Mouse (Mus musculus): Measurements from ENCODE around the gene Gm47791. TPM values are rescaled to one million over a fixed set of nuclear protein-coding genes. Genes with fewer than 3 reads are reported as not detected.

The Gm47791 gene
- polyA plus RNA-seq, 1 experiment from 2014 or later: not detected

DNA sequence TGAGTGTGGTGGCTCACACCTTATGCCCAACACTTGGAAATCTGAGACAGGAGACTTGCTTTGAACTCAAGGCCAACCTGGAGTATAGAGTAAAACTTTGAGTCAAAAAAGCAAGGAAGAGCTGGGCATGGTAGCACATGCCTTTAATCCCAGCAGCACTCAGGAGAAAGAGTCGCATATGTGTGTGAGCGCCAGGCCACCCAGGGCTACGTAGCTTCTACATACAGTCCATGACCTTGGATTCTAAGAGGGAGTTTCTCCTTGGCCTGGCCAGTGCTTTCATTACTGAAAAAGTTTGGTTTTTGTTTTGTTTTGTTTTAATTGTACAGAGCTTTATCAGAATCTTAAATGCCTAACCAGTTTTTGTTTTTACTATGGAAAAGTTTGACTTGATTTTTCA lies 27.1 kb downstream of the Gm47791 start:
- H3K27me3 ChIP-seq: no peaks in the 10 kb centered on the region
- H3K9ac ChIP-seq: no peak overlapping the region
- H3K9me3 ChIP-seq (replicated peaks): no peaks in the 10 kb centered on the region
- no peak overlapping the region for H3K4me3 ChIP-seq
- no peaks in the 10 kb centered on the region for H3K4me1 ChIP-seq
- H3K4me2 ChIP-seq (replicated peaks): no peak overlapping the region
- ATAC-seq (ENCODE audit: low FRiP score): no peak
- H3K36me3 ChIP-seq: peaks cover 20% of the 10 kb centered on the region
- WGBS: 93% methylated on average over 3 of the region's 3 CpGs
- H3K27ac ChIP-seq: no peak overlapping the region

- Histone ChIP-seq H3K9me3 (replicated peaks) (no peaks in the 10 kb centered on the region), H3K4me2 (replicated peaks) (no peak overlapping the region), H3K4me1 (no peaks in the 10 kb centered on the region), H3K4me3 (no peak overlapping the region), H3K36me3 (peaks cover 21% of the 10 kb centered on the region), H3K27ac (no peak overlapping the region), H3K9ac (no peak overlapping the region), H3K27me3 (no peaks in the 10 kb centered on the region)
- ATAC-seq (ENCODE audit: low FRiP score): no peak
- 90% methylated on average over 7 of the region's 7 CpGs for WGBS
These were observed 29.5 kb downstream of the Gm47791 start for GRCm38 (mm10) chr1:82741539-82741938.

DNA sequence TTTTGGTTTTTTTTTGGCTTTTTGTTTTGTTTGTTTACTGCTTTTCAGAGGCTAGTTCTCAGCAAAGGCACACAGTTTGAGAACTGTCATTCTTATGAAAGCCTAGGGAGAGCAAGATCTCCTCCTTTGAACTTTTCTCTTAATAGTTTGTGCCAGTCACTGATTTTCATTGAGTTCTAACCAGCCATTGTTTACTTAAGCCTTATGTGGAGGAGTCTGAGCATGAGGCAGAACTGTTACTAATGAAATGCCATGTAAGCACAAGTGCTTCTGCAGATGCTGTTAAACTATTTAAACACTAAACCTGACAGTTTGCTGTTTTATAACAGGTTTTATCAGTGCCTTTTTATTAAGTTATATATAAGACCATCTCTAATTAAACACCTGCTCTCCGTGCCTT lies 33.0 kb downstream of the Gm47791 start:
- ATAC-seq (ENCODE audit: low FRiP score): no peak
- H3K4me1 ChIP-seq: no peaks in the 10 kb centered on the region
- H3K36me3 ChIP-seq: peaks cover 42% of the 10 kb centered on the region
- H3K4me3 ChIP-seq: no peak overlapping the region
- H3K9me3 ChIP-seq (replicated peaks): no peaks in the 10 kb centered on the region
- H3K27ac ChIP-seq: no peak overlapping the region
- H3K9ac ChIP-seq: no peak overlapping the region
- H3K4me2 ChIP-seq (replicated peaks): no peak overlapping the region
- H3K27me3 ChIP-seq: no peaks in the 10 kb centered on the region
- 86% methylated on average over 1 of the region's 1 CpGs for WGBS

GRCm38 (mm10) chr1:82733357-82733756 lies 37.7 kb downstream of the Gm47791 start:
- ATAC-seq (ENCODE audit: low FRiP score): no peak
- no peak overlapping the region for H3K27ac ChIP-seq
- 100% methylated on average over 1 of the region's 1 CpGs for WGBS
- H3K9me3 ChIP-seq (replicated peaks): no peaks in the 10 kb centered on the region
- H3K36me3 ChIP-seq: peaks cover 70% of the 10 kb centered on the region
- H3K9ac ChIP-seq: no peak overlapping the region
- H3K4me1 ChIP-seq: no peaks in the 10 kb centered on the region
- H3K27me3 ChIP-seq: no peaks in the 10 kb centered on the region
- H3K4me3 ChIP-seq: no peak overlapping the region
- H3K4me2 ChIP-seq (replicated peaks): no peak overlapping the region

- 92% methylated on average over 5 of the region's 5 CpGs for WGBS
- peaks cover 7% of the 10 kb centered on the region for H3K27me3 ChIP-seq
- peaks cover 26% of the 10 kb centered on the region for H3K36me3 ChIP-seq
- H3K9me3 ChIP-seq (replicated peaks): no peaks in the 10 kb centered on the region
- no peak overlapping the region for H3K9ac ChIP-seq
- no peak overlapping the region for H3K27ac ChIP-seq
- ATAC-seq (ENCODE audit: low FRiP score): no peak
- H3K4me3 ChIP-seq: no peak overlapping the region
- H3K4me1 ChIP-seq: peaks cover 12% of the 10 kb centered on the region
- H3K4me2 ChIP-seq (replicated peaks): no peak overlapping the region
These were observed 44.6 kb downstream of the Gm47791 start for GRCm38 (mm10) chr1:82726482-82726881.

GRCm38 (mm10) chr1:82725875-82726185 lies 45.2 kb downstream of the Gm47791 start:
- H3K36me3 ChIP-seq: peaks cover 20% of the 10 kb centered on the region
- no peak overlapping the region for H3K27ac ChIP-seq
- peak overlapping the region; percentile 88 for H3K4me2 ChIP-seq (replicated peaks)
- no peaks in the 10 kb centered on the region for H3K9me3 ChIP-seq (replicated peaks)
- 65% methylated on average over 4 of the region's 4 CpGs for WGBS
- H3K27me3 ChIP-seq: peaks cover 13% of the 10 kb centered on the region
- no peak for ATAC-seq (ENCODE audit: low FRiP score)
- peaks cover 12% of the 10 kb centered on the region for H3K4me1 ChIP-seq
- H3K9ac ChIP-seq: peak overlapping the region; percentile 84
- peak overlapping the region; percentile 69 for H3K4me3 ChIP-seq

DNA sequence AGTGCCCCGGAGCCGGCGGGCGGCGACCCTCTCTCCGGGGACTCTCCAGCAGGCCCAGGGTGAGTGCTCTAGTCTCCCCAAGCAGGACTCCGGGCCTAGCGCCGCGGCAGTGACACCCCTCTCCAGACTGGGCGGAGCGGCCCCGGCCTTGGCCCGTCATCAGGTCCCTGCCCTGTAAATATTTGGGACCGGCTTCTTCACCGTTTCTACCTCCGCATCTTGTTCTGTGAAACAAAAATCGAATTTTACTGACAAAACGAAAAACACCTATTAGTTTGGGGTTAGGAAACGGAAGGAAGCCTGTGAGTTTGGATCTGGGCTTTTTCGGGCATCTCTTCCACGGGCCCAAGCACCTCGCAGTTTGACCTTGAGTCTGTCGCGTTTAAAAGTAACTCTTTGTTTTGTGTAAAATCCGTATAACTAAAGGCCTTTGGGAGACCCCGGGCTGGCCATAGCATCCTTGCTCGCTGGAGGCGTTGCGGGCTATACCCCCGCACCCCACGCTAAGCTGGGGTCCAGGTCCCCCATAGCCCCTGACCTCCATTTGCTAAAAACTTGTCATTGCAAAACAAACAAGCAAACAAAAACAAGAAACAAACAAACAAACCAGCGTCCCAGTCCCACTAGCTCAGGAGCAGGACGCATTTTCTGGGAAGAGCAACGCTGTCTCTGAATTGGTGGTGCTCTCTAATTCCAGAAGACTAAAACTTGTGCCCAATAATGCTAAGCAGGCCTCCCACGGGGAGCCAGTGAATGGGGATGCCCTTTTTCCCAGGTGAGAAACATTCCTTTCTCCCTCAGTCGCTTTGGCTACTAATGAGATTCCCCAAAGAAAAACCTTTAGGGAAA lies 45.8 kb downstream of the Gm47791 start:
- peaks cover 15% of the 10 kb centered on the region for H3K36me3 ChIP-seq
- H3K9ac ChIP-seq: peak overlapping the region; percentile 84

DNA sequence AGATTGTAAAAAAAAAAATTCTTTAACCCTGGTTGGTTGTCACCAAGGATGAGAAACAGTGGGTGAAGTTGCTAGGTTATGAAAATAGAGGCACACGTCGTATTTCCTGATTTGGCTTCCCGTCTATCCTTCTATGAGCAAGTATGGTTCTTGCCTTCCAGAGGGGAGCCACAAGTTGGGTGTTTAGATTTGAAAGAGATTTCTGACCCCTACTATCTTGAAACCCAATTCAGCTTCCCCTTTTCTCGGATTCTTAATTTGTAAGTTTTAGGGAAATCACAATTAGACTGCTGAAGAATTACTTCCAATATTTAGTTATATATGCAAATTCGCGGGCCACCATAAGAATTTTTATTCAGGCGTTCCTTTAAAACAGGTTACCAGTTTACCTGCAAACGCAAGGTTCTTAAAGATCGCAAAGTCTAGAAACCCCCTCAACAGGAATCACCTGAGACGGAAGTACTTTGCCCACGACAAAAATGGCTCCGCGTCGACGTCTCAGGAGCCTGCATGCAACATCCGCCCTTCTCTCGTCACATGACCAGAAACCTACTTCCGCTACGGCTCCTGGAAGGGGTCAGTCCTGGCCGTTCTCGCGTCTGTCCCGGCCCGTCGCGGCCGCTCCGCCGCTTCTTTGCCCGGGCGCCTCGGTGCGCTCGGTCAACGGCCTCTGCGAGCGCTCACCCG lies 46.6 kb downstream of the Gm47791 start, which contains the start of gene Mff:
Mff (plus strand) TSS at position 552 of the 687 bp plus-strand sequence.
- peak within 1 kb of the TSS; percentile 50 for H3K27ac ChIP-seq
- peaks cover 9% of the 10 kb centered on the region for H3K36me3 ChIP-seq
- WGBS: 10% methylated on average over 38 of the region's 38 CpGs
- peak within 1 kb of the TSS; percentile 69 for H3K4me3 ChIP-seq
- peak within 1 kb of the TSS; percentile 84 for H3K9ac ChIP-seq
- ATAC-seq (ENCODE audit: low FRiP score): peak; percentile 99
- H3K27me3 ChIP-seq: peaks cover 17% of the 10 kb centered on the region
- no peaks in the 10 kb centered on the region for H3K9me3 ChIP-seq (replicated peaks)
- peak within 1 kb of the TSS; percentile 88 for H3K4me2 ChIP-seq (replicated peaks)
- peaks cover 12% of the 10 kb centered on the region for H3K4me1 ChIP-seq

More for the DNA sequence above, 45.8 kb downstream of the Gm47791 start:
- peak overlapping the region; percentile 69 for H3K4me3 ChIP-seq
- peaks cover 12% of the 10 kb centered on the region for H3K4me1 ChIP-seq
- peak; percentile 99 for ATAC-seq (ENCODE audit: low FRiP score)
- peaks cover 13% of the 10 kb centered on the region for H3K27me3 ChIP-seq
- WGBS: 2% methylated on average over 37 of the region's 37 CpGs
- peak overlapping the region; percentile 88 for H3K4me2 ChIP-seq (replicated peaks)
- H3K9me3 ChIP-seq (replicated peaks): no peaks in the 10 kb centered on the region
- peak overlapping the region; percentile 50 for H3K27ac ChIP-seq

Other genes starting within 250 kb of the Gm47791 start
- gene Col4a4, start 184.4 kb downstream of the Gm47791 start, polyA plus RNA-seq (2016; fragmentation: Nextera tagmentation; extraction: Ambion mirVana): 0.25 and 0.26 TPM in 2 replicates
- gene Col4a3, start 184.3 kb downstream of the Gm47791 start, polyA plus RNA-seq (2016; fragmentation: Nextera tagmentation; extraction: Ambion mirVana): 0.14 and 0.26 TPM in 2 replicates
- gene Mff, start 46.4 kb downstream of the Gm47791 start, polyA plus RNA-seq (2016; fragmentation: Nextera tagmentation; extraction: Ambion mirVana): 259 and 278 TPM in 2 replicates
- gene Tm4sf20, start 2.8 kb downstream of the Gm47791 start, polyA plus RNA-seq (2016; fragmentation: Nextera tagmentation; extraction: Ambion mirVana): 0.16 TPM in 1 of 2 replicates, not detected in the other
- gene Agfg1, start 68.2 kb upstream of the Gm47791 start, polyA plus RNA-seq (2016; fragmentation: Nextera tagmentation; extraction: Ambion mirVana): 44.9 and 49.4 TPM in 2 replicates
- gene A030005L19Rik, start 142.1 kb upstream of the Gm47791 start, polyA plus RNA-seq (2016; fragmentation: Nextera tagmentation; extraction: Ambion mirVana): 0.54 and 0.60 TPM in 2 replicates
- gene A030014E15Rik, start 153.7 kb upstream of the Gm47791 start, polyA plus RNA-seq (2016; fragmentation: Nextera tagmentation; extraction: Ambion mirVana): not detected in 2 replicates
- not detected in 2 replicates for gene Gm6217, start 160.2 kb upstream of the Gm47791 start, polyA plus RNA-seq (2016; fragmentation: Nextera tagmentation; extraction: Ambion mirVana)
- not detected in 2 replicates for gene A030003K21Rik, start 172.1 kb upstream of the Gm47791 start, polyA plus RNA-seq (2016; fragmentation: Nextera tagmentation; extraction: Ambion mirVana)
- not detected in 2 replicates for gene Gm7544, start 184.8 kb upstream of the Gm47791 start, polyA plus RNA-seq (2016; fragmentation: Nextera tagmentation; extraction: Ambion mirVana)
- not detected in 2 replicates for gene Gm47955, start 189.0 kb upstream of the Gm47791 start, polyA plus RNA-seq (2016; fragmentation: Nextera tagmentation; extraction: Ambion mirVana)
- gene Gm47959, start 229.3 kb upstream of the Gm47791 start, polyA plus RNA-seq (2016; fragmentation: Nextera tagmentation; extraction: Ambion mirVana): not detected in 2 replicates

Data from hindbrain, embryonic 12.5 days (tissue).